Mouse (Mus musculus): ENCODE measurements around the gene ccdc198. TPM values are rescaled to one million over a fixed set of nuclear protein-coding genes. Genes with fewer than 3 reads are reported as not detected.

Gene ccdc198
- polyA plus RNA-seq, 1 experiment: 33.8 TPM

- H3K4me1 ChIP-seq (ENCODE audit: control insufficient read depth, insufficient read depth, low read length): no peaks in the 10 kb centered on the region
- H3K27ac ChIP-seq (ENCODE audit: control insufficient read depth, insufficient read depth, low read depth, low read length): no peak overlapping the region
- no peak overlapping the region for H3K4me3 ChIP-seq (ENCODE audit: control insufficient read depth, low read depth, low read length)
- H3K36me3 ChIP-seq (ENCODE audit: control insufficient read depth, insufficient read depth, low read length): peaks cover 1% of the 10 kb centered on the region; the same call in 1 of the 2 replicates
- H3K27me3 ChIP-seq (ENCODE audit: control insufficient read depth, insufficient read depth, low read length): no peaks in the 10 kb centered on the region
- TF ChIP-seq CTCF (IDR thresholded peaks at IDR 0.05; ENCODE audit: control insufficient read depth, insufficient read depth, insufficient replicate concordance, low read depth, low read length): no peak
- TF ChIP-seq POLR2A (IDR thresholded peaks at IDR 0.05; ENCODE audit: control insufficient read depth, low read depth, low read length): no peak
These were observed 59.0 kb downstream of the ccdc198 start for GRCm38 (mm10) chr14:49186270-49186669.

GRCm38 (mm10) chr14:49179736-49180135 is 65.5 kb downstream of the ccdc198 start:
- no peak overlapping the region for H3K27ac ChIP-seq (ENCODE audit: control insufficient read depth, insufficient read depth, low read depth, low read length)
- no peak overlapping the region for H3K4me3 ChIP-seq (ENCODE audit: control insufficient read depth, low read depth, low read length)
- no peaks in the 10 kb centered on the region for H3K27me3 ChIP-seq (ENCODE audit: control insufficient read depth, insufficient read depth, low read length)
- no peaks in the 10 kb centered on the region for H3K4me1 ChIP-seq (ENCODE audit: control insufficient read depth, insufficient read depth, low read length)
- peaks cover 1% of the 10 kb centered on the region; the same call in 1 of the 2 replicates for H3K36me3 ChIP-seq (ENCODE audit: control insufficient read depth, insufficient read depth, low read length)
- TF ChIP-seq POLR2A (IDR thresholded peaks at IDR 0.05; ENCODE audit: control insufficient read depth, low read depth, low read length) (no peak), CTCF (IDR thresholded peaks at IDR 0.05; ENCODE audit: control insufficient read depth, insufficient read depth, insufficient replicate concordance, low read depth, low read length) (no peak)

- peak overlapping the region; percentile 94 for H3K4me3 ChIP-seq (ENCODE audit: control insufficient read depth, low read depth, low read length)
- no peak overlapping the region for H3K27ac ChIP-seq (ENCODE audit: control insufficient read depth, insufficient read depth, low read depth, low read length)
- peaks cover 2% of the 10 kb centered on the region; the same call in 1 of the 2 replicates for H3K36me3 ChIP-seq (ENCODE audit: control insufficient read depth, insufficient read depth, low read length)
These were observed 71.8 kb downstream of the ccdc198 start for GRCm38 (mm10) chr14:49173290-49174135.

GRCm38 (mm10) chr14:49172582-49172988 is 72.7 kb downstream of the ccdc198 start:
- Histone ChIP-seq H3K27ac (ENCODE audit: control insufficient read depth, insufficient read depth, low read depth, low read length) (peak overlapping the region; percentile 90), H3K36me3 (ENCODE audit: control insufficient read depth, insufficient read depth, low read length) (peaks cover 2% of the 10 kb centered on the region; the same call in 1 of the 2 replicates), H3K27me3 (ENCODE audit: control insufficient read depth, insufficient read depth, low read length) (no peaks in the 10 kb centered on the region), H3K4me3 (ENCODE audit: control insufficient read depth, low read depth, low read length) (peak overlapping the region; percentile 94), H3K4me1 (ENCODE audit: control insufficient read depth, insufficient read depth, low read length) (peaks cover 7% of the 10 kb centered on the region)
- no peak for TF ChIP-seq CTCF (IDR thresholded peaks at IDR 0.05; ENCODE audit: control insufficient read depth, insufficient read depth, insufficient replicate concordance, low read depth, low read length)
- no peak for TF ChIP-seq POLR2A (IDR thresholded peaks at IDR 0.05; ENCODE audit: control insufficient read depth, low read depth, low read length)

More at GRCm38 (mm10) chr14:49173290-49174135, 71.8 kb downstream of the ccdc198 start:
- TF ChIP-seq CTCF (IDR thresholded peaks at IDR 0.05; ENCODE audit: control insufficient read depth, insufficient read depth, insufficient replicate concordance, low read depth, low read length) (no peak), POLR2A (IDR thresholded peaks at IDR 0.05; ENCODE audit: control insufficient read depth, low read depth, low read length) (no peak)
- H3K4me1 ChIP-seq (ENCODE audit: control insufficient read depth, insufficient read depth, low read length): peaks cover 7% of the 10 kb centered on the region
- H3K27me3 ChIP-seq (ENCODE audit: control insufficient read depth, insufficient read depth, low read length): no peaks in the 10 kb centered on the region

GRCm38 (mm10) chr14:49171867-49172581 is 73.2 kb downstream of the ccdc198 start, which contains the start of gene Naa30:
Naa30 (plus strand) TSS chr14:49172226.
- TF ChIP-seq POLR2A (IDR thresholded peaks at IDR 0.05; ENCODE audit: control insufficient read depth, low read depth, low read length) (no peak; the same call in none of the 2 replicates), CTCF (IDR thresholded peaks at IDR 0.05; ENCODE audit: control insufficient read depth, insufficient read depth, insufficient replicate concordance, low read depth, low read length) (no peak)
- peaks cover 7% of the 10 kb centered on the region for H3K4me1 ChIP-seq (ENCODE audit: control insufficient read depth, insufficient read depth, low read length)
- peak within 1 kb of the TSS; percentile 90 for H3K27ac ChIP-seq (ENCODE audit: control insufficient read depth, insufficient read depth, low read depth, low read length)
- H3K36me3 ChIP-seq (ENCODE audit: control insufficient read depth, insufficient read depth, low read length): peaks cover 2% of the 10 kb centered on the region; the same call in 1 of the 2 replicates
- H3K4me3 ChIP-seq (ENCODE audit: control insufficient read depth, low read depth, low read length): peak within 1 kb of the TSS; percentile 94
- no peaks in the 10 kb centered on the region for H3K27me3 ChIP-seq (ENCODE audit: control insufficient read depth, insufficient read depth, low read length)

GRCm38 (mm10) chr14:49171286-49171685 is 74.0 kb downstream of the ccdc198 start:
- Histone ChIP-seq H3K4me3 (ENCODE audit: control insufficient read depth, low read depth, low read length) (peak overlapping the region; percentile 94), H3K27ac (ENCODE audit: control insufficient read depth, insufficient read depth, low read depth, low read length) (peak overlapping the region; percentile 56), H3K36me3 (ENCODE audit: control insufficient read depth, insufficient read depth, low read length) (peaks cover 2% of the 10 kb centered on the region; the same call in 1 of the 2 replicates), H3K27me3 (ENCODE audit: control insufficient read depth, insufficient read depth, low read length) (no peaks in the 10 kb centered on the region), H3K4me1 (ENCODE audit: control insufficient read depth, insufficient read depth, low read length) (peaks cover 7% of the 10 kb centered on the region)
- TF ChIP-seq CTCF (IDR thresholded peaks at IDR 0.05; ENCODE audit: control insufficient read depth, insufficient read depth, insufficient replicate concordance, low read depth, low read length) (no peak), POLR2A (IDR thresholded peaks at IDR 0.05; ENCODE audit: control insufficient read depth, low read depth, low read length) (no peak)

Other genes with a start within 250 kb of the ccdc198 start
- 4.4 and 7.1 TPM in 2 replicates for gene Ap5m1, start 179.4 kb downstream of the ccdc198 start, polyA plus RNA-seq (2012; rRNA removed)
- 3.6 and 4.1 TPM in 2 replicates for gene Exoc5, start 178.8 kb downstream of the ccdc198 start, polyA plus RNA-seq (2012; rRNA removed)
- gene Naa30, start 73.2 kb downstream of the ccdc198 start, polyA plus RNA-seq (2012; rRNA removed): 21.1 and 28.2 TPM in 2 replicates

Measured in testis, adult 2 months (tissue).